Mouse (Mus musculus): ENCODE measurements around the gene Tma7. TPM values are rescaled to one million over a fixed set of nuclear protein-coding genes. Genes with fewer than 3 reads are reported as not detected.

The Tma7 gene
- polyA plus RNA-seq, 1 experiment: 29.5 TPM

DNA sequence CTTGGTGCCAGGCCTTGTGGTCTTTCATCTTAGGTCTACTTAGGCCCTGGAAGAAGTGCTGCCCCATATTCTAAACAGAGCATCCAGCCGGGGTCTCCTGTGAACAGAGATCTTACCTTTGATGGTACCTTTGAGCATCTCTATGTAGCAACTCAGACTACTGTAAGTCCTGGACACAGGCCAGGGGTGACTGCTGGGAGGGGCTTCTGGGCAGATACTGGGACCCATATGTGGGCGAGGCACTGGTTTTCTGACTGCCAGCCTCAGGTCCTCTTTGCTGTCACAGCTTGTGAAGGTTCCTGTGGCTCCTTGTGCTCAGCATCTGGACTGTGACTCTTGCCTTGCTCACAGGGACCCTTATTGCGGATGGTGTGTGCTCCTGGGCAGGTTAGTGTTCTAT is 20.2 kb upstream of the Tma7 start:
- DNase-seq (ENCODE audit: low read depth): no peak

DNA sequence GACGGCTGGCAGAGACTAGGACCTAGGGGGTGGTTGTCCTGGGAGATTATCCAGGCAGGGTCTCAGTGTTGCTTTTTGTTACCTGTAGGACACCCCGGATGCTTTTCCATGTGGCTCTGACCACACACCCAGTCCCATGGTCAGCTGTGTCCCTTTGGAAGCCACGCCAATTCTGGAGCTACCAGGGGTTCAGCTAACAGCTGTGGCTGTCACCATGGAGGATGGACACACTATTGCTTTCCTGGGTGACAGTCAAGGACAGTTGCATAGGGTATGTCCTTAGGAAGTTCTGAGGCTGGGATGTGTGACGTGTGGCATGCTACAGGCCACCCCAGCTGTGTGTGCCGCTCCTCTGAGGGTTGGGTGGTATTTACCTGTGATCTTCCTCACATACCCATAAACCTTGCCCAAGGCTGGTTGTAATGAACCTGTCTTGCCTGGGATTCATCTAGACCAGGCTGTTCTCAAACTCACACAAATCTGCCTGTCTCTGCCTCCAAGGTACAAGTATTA is 19.6 kb upstream of the Tma7 start:
- no peak for DNase-seq (ENCODE audit: low read depth)

GRCm38 (mm10) chr9:109100307-109100928 is 18.0 kb upstream of the Tma7 start:
- no peak for DNase-seq (ENCODE audit: low read depth)

- DNase-seq (ENCODE audit: low read depth): no peak
Measured at GRCm38 (mm10) chr9:109098969-109099368, 16.6 kb upstream of the Tma7 start.

GRCm38 (mm10) chr9:109098366-109098765 is 16.0 kb upstream of the Tma7 start:
- DNase-seq (ENCODE audit: low read depth): no peak

DNA sequence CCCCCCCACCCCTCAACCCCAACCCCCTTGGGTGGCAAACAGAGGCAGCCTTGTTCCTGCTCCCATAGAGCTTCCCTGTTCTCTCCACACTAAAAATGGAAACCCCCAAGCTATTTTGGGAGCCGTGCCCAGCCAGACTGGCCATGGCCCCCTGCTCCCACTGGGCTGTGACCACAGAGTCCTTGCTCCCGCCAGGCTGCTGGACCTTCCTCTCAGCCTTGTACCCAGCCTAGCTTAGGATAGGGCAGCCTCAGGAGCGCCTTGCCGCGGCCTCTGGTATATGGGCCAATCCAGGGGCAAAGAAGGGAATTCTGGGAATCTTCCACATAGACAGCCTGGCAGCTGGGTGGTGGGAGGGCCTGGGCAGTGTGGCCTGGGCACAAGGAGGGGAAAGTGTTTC is 15.4 kb upstream of the Tma7 start:
- DNase-seq (ENCODE audit: low read depth): no peak

GRCm38 (mm10) chr9:109097291-109097690 is 14.9 kb upstream of the Tma7 start:
- no peak for DNase-seq (ENCODE audit: low read depth)

- no peak for DNase-seq (ENCODE audit: low read depth)
Measured at GRCm38 (mm10) chr9:109096856-109097255, 14.5 kb upstream of the Tma7 start.

DNA sequence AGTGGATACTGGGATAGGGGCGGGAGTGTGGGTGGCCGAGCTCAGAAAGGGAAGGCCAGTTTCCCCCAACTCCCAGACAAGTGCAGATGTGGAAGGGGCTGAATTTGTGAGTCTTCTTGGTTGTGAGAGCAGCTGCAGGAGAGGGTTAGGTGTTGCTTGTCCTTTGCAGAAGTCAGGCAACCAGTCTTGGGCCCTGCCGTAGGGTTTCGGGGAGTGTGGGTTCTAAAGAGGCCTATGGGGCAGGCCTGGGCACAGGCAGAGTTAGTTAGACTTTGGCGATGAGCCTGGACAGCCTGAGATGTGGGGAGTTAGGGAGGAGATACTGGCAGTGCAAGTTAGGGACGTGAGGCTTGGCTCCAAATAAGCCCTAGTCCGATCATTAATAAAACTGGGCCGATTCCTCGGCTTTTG is 13.9 kb upstream of the Tma7 start:
- no peak for DNase-seq (ENCODE audit: low read depth)

- DNase-seq (ENCODE audit: low read depth): no peak
Measured at GRCm38 (mm10) chr9:109095137-109095982, 13.0 kb upstream of the Tma7 start, which contains the start of gene Plxnb1. Gene Plxnb1 (plus strand): TSS chr9:109095389.

DNA sequence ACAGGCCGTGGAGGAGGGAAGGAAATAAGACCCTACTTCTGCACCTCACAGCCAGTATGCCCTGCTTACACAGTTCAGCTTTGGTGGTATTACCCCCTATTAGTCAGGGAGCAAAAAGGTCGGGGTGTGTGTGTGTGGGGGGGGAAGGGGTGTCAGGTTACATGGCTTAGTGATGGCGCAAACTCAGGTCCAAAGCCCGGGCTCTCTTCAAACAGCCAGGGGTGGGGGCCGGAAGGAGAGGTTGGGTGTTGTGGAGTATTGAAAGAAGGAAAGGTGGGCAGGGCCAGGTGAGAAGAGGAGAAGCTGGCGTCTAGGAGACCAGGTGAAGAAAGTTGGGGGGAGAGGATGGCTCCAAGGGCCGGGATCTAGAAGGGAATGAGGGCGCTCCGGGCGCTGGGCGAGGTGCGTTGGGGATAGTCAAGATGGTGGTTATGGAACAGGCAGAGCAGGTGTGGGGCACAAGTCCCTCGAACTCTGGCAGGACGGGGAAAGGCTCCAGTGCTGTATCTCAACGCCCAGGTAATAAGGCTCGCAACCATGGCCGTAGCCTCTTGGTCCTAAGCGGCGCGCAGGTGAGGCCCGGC is 12.3 kb upstream of the Tma7 start:
- no peak for DNase-seq (ENCODE audit: low read depth)

- DNase-seq (ENCODE audit: low read depth): no peak
Measured at GRCm38 (mm10) chr9:109093786-109094552, 11.6 kb upstream of the Tma7 start.

- no peak for DNase-seq (ENCODE audit: low read depth)
Measured at GRCm38 (mm10) chr9:109092799-109093198, 10.4 kb upstream of the Tma7 start.

GRCm38 (mm10) chr9:109091802-109092201 is 9.4 kb upstream of the Tma7 start:
- no peak for DNase-seq (ENCODE audit: low read depth)

GRCm38 (mm10) chr9:109090446-109090845 is 8.1 kb upstream of the Tma7 start:
- no peak for DNase-seq (ENCODE audit: low read depth)

GRCm38 (mm10) chr9:109087987-109088386 is 5.6 kb upstream of the Tma7 start:
- no peak for DNase-seq (ENCODE audit: low read depth)

- no peak for DNase-seq (ENCODE audit: low read depth)
Measured at GRCm38 (mm10) chr9:109084922-109085321, 2.5 kb upstream of the Tma7 start.

DNA sequence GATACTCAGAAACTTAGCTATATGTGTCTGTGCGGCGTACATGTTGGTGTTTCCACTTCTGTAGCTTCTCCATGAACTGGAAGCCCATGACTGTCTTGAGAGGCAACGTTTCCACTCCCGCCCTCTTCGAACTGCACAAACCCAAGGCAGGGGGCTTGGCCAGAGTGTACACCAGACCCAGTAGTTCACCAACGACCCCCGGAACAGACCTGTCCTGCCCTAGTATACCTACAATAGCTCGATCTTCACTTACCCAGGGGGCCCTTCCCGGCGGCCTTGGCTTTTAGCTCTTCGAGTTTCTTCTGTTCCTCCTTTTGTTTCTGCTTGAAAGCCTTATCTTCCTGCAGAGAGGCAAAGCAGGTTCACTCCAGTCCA is 651 bp downstream of the Tma7 start:
- DNase-seq (ENCODE audit: low read depth): no peak

GRCm38 (mm10) chr9:109080516-109080915 is 1.9 kb downstream of the Tma7 start:
- DNase-seq (ENCODE audit: low read depth): no peak

- DNase-seq (ENCODE audit: low read depth): no peak
Measured at GRCm38 (mm10) chr9:109073661-109074573, 8.5 kb downstream of the Tma7 start, which contains the start of gene Atrip. Gene Atrip (minus strand): TSS chr9:109074124.

All from gonadal fat pad, adult 2 months (tissue).